Mouse (Mus musculus) 3134 (cell line): ENCODE measurements around the gene Ube4b.

Source experiments
- DNase-seq: peaks from one replicate; pipeline ENCODE4 v3.0.0-alpha.2; 2011; ENCODE audit warnings: low spot score; ENCODE audit not compliant: insufficient read length; ENCODE audit errors: extremely low read depth

Ube4b gene

DNA sequence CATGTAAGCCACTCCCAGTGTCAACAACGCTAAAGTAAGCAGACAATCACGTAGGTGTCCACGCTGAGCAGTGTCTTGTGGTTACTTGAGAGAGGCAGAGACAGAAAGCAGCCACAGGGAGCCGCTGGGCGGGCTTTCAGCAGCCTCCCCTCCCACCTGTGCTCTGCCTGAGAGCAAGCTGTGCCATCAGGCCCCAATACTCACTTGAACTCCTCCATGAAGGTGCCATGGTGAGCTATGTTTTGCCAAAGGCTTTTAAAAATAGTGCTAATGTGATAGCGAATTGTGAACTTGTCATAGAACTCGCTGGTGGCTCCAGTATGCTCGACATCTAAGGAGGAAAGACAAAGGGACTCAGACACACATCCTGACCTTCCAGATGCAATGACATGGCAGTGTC, 82.2 kb downstream of the Ube4b start:
- DNase-seq = no peak

GRCm38 (mm10) chr4:149340680-149341079, 85.9 kb downstream of the Ube4b start:
- DNase-seq = no peak

GRCm38 (mm10) chr4:149339426-149340214, 86.9 kb downstream of the Ube4b start:
- no peak for DNase-seq

- DNase-seq = no peak
Measured at GRCm38 (mm10) chr4:149338137-149338536, 88.4 kb downstream of the Ube4b start.

DNA sequence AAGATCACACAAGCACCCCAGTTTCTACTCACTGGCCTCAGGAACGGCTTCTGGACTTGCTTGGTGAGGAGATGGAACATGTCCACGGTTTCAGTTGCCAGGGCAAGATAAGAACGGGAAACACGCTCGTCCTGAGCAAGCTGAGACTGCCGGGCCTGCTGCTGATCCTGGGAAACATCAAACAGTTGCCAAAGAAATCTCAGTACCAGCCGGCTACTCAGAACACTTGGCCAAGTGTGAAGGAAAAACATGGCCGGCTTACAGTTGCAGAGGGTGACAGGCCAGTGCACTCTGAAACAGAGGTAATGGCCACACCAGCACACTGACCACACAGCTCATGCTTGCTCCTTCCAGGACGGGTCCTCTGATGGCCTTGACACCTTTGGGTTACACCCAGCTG, 89.2 kb downstream of the Ube4b start:
- no peak for DNase-seq

DNA sequence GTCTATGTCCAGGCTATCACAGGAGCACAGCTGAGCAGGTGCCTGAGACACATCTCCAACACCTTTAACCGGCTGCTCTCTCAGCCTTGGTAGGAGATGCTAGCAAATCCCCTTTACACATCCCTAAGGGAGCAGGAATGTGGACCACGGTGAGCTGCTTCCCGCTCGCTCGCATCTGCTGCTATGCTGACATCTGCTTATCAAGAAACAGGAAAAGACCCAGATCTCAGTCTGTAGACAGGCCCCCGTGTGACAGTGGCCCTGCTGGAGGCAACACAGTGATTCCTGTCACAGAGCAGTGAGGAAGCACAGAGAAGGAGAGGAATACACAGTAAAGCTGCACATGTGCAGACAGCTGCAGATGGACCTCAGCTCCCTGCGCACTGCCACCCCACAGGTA, 90.2 kb downstream of the Ube4b start:
- DNase-seq = no peak

- DNase-seq = no peak
Measured at GRCm38 (mm10) chr4:149334881-149335280, 91.7 kb downstream of the Ube4b start.

DNA sequence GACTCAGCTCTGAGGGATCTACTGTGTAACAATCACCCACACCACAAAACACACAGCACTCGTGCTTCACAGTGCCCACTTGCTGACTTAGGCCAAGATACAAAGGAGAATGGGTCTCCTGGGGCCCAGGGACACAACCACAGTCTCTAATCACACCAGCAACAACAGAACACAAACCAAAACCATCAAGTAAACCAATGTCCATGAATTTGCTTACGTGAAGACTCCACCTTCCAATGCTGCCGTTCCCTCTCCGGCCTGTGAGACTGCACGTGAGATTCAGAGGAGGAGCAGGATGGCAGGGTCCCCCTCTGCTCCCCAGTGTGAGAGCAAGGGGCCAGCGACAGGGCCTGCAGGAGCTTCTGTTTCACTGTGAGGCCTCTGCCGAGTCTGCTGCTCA, 93.8 kb downstream of the Ube4b start:
- DNase-seq = no peak

- DNase-seq = no peak
Measured at GRCm38 (mm10) chr4:149330495-149330894, 96.1 kb downstream of the Ube4b start.

DNA sequence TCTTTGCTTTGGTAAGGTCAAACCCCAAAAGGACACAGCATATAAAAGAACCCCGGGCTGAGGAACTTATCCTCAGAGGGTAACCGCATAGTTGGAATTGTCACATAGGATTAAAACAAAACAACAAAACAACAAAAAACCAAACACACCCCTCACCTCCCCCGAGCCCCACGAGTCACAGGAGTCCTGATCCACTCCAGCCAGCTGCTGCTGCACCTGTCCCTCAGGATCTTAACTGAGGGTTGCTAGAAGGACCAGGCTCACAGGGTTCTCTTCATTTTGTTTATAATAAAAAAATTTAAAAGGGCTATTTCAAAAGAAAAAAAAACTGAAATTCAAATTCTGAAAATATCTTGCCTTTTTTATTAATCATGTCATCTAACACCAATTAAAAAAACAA, 97.8 kb downstream of the Ube4b start:
- no peak for DNase-seq

DNA sequence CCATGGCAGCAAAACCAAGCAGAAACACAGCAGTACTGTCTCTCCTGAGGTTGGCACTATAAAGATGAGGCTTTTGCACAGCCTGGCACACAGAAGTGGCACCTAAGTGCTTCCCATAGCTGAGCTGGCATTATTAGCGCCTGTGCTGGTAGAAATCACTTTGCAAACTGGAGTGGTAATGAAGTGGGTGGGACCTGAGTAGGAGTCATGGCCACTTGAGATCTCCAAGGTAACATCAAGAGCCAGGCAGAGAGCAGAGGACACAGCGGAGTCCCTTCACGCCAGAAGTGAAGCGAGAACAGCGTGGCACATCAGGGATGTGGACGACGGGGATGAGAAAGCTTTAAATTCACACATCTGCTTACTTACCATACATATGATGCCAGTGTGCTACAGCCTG, 99.3 kb downstream of the Ube4b start:
- no peak for DNase-seq

- no peak for DNase-seq
Measured at GRCm38 (mm10) chr4:149325411-149326162, 101.0 kb downstream of the Ube4b start.

GRCm38 (mm10) chr4:149323730-149324129, 102.8 kb downstream of the Ube4b start:
- no peak for DNase-seq

DNA sequence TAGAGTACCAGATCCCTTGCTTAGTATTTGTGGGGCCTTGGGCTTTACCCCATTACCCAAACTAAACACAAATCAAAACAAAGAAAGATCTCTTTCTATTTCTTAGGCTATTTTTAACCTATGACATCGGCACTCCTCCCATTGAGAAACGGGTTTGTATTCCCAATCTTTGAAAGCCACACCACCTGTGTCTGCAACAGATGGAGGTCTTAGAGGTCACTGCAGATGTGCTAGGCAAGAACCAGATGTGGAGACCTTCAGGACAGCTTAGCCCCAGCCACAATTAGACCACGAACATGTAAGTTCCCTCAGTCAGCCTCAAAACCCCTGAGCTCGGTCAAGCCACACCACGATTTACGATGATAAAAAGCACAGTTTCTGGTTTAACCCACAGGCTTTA, 103.8 kb downstream of the Ube4b start:
- DNase-seq = no peak

DNA sequence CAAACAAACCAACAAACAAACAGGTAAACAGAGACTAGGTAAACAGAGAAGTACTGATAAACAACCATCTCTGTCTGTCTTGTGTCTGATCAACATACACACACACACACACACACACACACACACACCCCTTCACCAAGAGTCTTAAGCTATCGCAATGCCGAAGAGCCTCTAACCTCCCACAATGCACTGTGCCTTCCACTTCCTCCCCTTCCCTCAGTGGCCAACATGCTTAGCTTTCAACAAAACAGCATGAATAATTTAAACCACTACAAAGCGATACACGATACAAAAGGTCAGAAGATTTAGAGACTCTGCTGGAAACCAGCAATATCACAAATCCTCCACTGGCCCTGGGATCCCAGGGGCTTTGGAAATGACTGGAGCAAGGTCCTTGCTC, 104.3 kb downstream of the Ube4b start:
- no peak for DNase-seq

DNA sequence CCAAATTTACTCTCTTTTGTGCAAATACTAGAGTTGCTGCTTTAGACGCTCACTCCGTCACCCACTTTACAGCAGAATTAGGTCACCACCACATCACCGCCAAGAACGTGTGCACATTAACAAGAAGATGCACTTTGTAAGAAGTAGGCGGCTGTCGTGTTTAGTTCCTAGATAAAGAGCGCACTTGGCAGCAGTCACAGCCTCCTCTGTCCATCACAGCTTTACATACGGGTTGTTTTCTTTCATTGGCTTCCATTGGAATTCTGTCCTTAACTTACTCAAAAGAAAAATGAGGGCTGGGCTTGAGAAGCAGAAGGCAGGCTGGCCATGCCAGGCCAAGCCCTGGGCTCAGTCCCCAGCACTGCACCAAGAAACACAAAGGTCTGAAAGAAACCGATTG, 107.5 kb downstream of the Ube4b start:
- no peak for DNase-seq

GRCm38 (mm10) chr4:149317387-149317786, 109.2 kb downstream of the Ube4b start:
- no peak for DNase-seq

GRCm38 (mm10) chr4:149314275-149314837, 112.2 kb downstream of the Ube4b start:
- no peak for DNase-seq

DNA sequence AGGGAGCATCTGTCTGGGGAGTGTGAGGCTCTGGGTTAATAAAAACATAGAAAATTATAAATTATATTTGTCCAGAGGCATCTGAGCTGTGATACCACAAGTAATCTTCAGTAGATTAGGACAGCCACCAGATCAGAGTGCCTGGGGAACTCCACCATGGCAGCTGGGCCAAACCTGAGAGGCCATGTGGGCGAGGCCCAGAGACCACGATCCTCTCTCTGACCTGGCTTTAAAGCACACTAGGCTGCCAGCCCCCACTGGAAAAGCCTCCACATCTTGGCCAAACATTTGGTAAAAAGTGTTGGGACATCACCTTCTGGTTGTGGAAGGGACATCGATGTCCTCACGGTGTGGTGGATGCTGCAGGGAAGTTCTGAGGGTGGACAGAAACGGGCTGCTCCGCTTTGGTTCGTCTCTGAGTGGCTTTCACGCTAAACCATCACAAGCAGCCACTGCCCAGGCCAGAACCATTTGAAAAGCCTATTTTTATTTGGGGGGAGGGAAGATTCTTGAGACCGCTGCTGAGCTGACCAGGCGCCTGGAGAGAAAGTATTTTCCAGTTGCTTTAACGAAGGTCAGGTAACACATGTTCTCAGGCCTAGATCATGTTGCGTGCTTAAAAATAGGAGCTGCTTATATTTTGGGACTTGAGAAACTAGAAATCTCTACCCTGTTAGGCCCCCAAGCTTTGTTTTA, 112.8 kb downstream of the Ube4b start:
- DNase-seq = no peak

DNA sequence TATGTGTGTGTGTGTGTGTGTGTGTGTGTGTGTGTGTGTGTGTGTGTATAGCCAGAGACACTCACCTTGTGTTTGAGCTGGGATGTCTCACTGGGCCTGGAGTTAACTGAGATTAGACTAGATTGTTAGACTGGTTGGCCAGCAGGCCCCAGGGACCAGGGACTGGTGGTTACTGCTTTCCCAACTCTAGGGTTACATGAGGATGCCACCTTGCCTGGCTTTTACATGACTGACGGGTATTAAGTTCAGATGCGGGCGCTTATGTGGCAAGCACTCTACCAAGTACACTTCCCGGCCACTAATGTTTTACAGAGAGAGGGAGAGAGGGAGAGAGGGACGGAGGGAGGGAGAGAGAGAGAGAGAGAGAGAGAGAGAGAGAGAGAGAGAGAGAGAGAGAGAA, 114.6 kb downstream of the Ube4b start:
- no peak for DNase-seq

DNA sequence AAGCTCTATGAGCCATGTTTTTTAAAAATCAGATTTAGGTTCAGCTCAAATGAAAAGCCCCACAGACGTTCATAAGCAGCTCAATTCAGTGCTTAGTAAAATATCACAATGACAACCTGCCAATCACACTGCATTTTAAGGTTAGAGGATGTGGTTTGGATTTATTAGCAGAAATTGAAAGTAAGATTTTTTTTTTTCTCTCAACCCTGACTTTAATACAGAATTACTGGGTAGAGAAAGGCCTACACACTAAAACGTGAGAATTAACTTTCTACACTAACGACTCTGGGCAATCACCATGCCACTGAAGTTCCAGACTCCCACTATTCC, 118.1 kb downstream of the Ube4b start:
- DNase-seq = no peak
